Mouse (Mus musculus): ENCODE measurements around the gene 2900026A02Rik. TPM values are rescaled to one million over a fixed set of nuclear protein-coding genes. Genes with fewer than 3 reads are reported as not detected.

2900026A02Rik gene
- 1 to 10 TPM; 1.3 to 1.9 TPM for total RNA-seq (2023)

DNA sequence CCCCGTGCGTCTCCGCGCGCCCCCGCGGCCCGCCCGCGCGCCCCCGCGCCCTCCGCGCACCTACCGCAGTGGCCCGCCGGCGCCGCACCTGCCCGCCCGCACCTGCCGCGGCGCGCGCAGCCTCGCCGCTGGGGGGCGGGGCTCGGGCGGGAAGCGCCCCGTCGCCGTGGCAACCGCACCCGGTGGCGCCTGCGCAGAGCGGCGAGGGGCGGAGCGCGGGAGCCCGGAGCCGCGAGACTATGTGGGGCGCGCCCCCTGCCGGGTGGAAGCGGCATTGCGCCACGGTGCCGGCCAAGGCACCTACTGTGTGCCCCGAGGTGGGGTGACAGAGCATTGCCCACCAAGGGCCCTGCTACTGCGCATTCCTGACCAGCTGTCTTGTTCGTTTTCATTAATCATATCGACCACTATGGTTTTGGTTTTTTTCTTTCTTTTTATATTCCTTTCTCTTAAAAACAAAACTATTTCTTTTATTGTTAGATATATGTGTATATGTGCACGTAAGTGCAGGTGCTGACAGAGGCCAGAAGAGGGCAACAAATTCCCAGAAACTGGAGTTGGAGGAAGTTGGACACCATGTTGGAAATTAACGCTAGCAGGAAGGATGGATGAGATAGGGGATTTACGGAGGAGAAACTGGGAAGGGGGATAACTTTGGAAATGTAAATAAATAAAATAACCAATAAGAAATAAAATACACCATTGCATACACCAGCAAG lies at the start of gene 2900026A02Rik:
Gene 2900026A02Rik (minus strand): TSS at position 90 of the 719 bp plus-strand sequence.

GRCm38 (mm10) chr5:113226632-113227102 lies 5.6 kb upstream of the 2900026A02Rik start, which contains the start of gene Tmem211:
Tmem211 (plus strand) TSS chr5:113226909.

GRCm38 (mm10) chr5:113081439-113081838 lies 139.6 kb downstream of the 2900026A02Rik start, which contains the start of gene Crybb3:
Crybb3 (minus strand) TSS chr5:113081584.

DNA sequence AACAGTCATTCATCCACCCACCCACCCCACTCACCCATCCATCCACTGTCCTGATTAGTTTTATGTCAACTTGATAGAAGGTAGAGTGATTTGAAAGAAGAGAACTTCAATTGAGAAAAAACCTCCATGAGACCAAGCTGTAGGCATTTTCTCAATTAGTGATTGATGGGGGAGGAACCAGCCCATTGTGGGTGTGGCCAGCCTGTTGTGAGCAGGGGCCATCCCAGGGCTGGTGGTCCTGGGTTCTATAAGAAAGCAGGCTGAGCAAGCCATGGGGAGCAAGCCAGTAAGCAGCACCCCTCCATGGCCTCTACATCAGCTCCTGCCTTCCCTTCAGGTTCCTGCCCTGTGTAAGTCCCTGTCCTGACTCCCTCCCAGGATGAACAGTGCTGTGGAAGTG lies 151.0 kb downstream of the 2900026A02Rik start, which contains the start of gene Crybb2:
Gene Crybb2 (minus strand): TSS at position 101 of the 400 bp plus-strand sequence.

Other genes with a start within 250 kb of the 2900026A02Rik start
- gene Grk3, start 205.4 kb downstream of the 2900026A02Rik start, total RNA-seq (2023), result 1 to 10 TPM; 1.2 to 2.4 TPM
- not detected for gene Crybb2, start 151.1 kb downstream of the 2900026A02Rik start, total RNA-seq (2023)
- not detected for gene Crybb3, start 139.7 kb downstream of the 2900026A02Rik start, total RNA-seq (2023)
- gene Tmem211, start 5.7 kb upstream of the 2900026A02Rik start, total RNA-seq (2023), result not detected
- gene Sgsm1, start 89.5 kb upstream of the 2900026A02Rik start, total RNA-seq (2023), result not detected
- gene Aym1, start 136.1 kb upstream of the 2900026A02Rik start, total RNA-seq (2023), result not detected